Mouse (Mus musculus) kidney, embryonic 14.5 days (tissue): ENCODE measurements around the gene Efna2. TPM values are rescaled to one million over a fixed set of nuclear protein-coding genes. Genes with fewer than 3 reads are reported as not detected.

Source experiments
- ATAC-seq: fragments of 200-750 bp; cut with Nextera tagmentation; 2 replicates; pipeline ENCODE4 v1.8.0; 2017; ENCODE audit warnings: moderate number of reproducible peaks, mild to moderate bottlenecking, moderate TSS enrichment, moderate library complexity; ENCODE audit not compliant: low FRiP score, low TSS enrichment
- H3K27ac ChIP-seq: fragments of 300-500 bp; sonication (generic); 2 replicates; pipeline ENCODE4 v1.5.1; 2014; ENCODE audit warnings: low read depth, mild to moderate bottlenecking, low read length, moderate library complexity, mixed read lengths
- H3K27me3 ChIP-seq: fragments of 300-500 bp; sonication (generic); 2 replicates; pipeline ENCODE4 v1.6.1; 2014; ENCODE audit warnings: mild to moderate bottlenecking, low read length; ENCODE audit not compliant: control insufficient read depth, insufficient read depth
- H3K36me3 ChIP-seq: fragments of 300-500 bp; sonication (generic); 2 replicates; pipeline ENCODE4 v1.6.1; 2014; ENCODE audit warnings: low read length, mixed read lengths; ENCODE audit not compliant: control insufficient read depth, insufficient read depth
- H3K4me1 ChIP-seq: fragments of 300-500 bp; sonication (generic); 2 replicates; pipeline ENCODE4 v1.6.1; 2014; ENCODE audit warnings: low read length, mixed read lengths; ENCODE audit not compliant: control insufficient read depth, insufficient read depth
- H3K4me2 ChIP-seq: fragments of 300-500 bp; sonication (generic); replicated peaks from 2 replicates; pipeline ENCODE4 v1.6.1; 2014; ENCODE audit warnings: low read depth, mild to moderate bottlenecking, low read length
- H3K4me3 ChIP-seq: fragments of 300-500 bp; sonication (generic); 2 replicates; pipeline ENCODE4 v1.5.1; 2014; ENCODE audit warnings: mild to moderate bottlenecking, low read length
- H3K9ac ChIP-seq: fragments of 300-500 bp; sonication (generic); 2 replicates; pipeline ENCODE4 v1.6.1; 2014; ENCODE audit warnings: low read depth, mild to moderate bottlenecking, low read length, moderate library complexity
- H3K9me3 ChIP-seq: fragments of 300-500 bp; sonication (generic); 2 replicates; pipeline ENCODE4 v1.6.1; 2016; ENCODE audit warnings: low read length; ENCODE audit not compliant: control insufficient read depth
- WGBS: fragments of 180-500 bp; shearing (Covaris S2); extraction: QIAGEN DNeasy Blood & Tissue Kit; methylation state at CpG from one replicate; pipeline ENCODE4 v1.1.7; 2014; 5-methylcytosine and 5-hydroxymethylcytosine counted together
- polyA plus RNA-seq: library from polyadenylated mRNA; unstranded; fragments of >200 nt; fragmentation: Nextera tagmentation; extraction: Ambion mirVana; gene quantifications from 2 replicates; pipeline ENCODE4 v1.2.1, GENCODE M21; 2014

Efna2 gene
- polyA plus RNA-seq, 1 experiment from 2014 or later = 17.3 TPM

DNA sequence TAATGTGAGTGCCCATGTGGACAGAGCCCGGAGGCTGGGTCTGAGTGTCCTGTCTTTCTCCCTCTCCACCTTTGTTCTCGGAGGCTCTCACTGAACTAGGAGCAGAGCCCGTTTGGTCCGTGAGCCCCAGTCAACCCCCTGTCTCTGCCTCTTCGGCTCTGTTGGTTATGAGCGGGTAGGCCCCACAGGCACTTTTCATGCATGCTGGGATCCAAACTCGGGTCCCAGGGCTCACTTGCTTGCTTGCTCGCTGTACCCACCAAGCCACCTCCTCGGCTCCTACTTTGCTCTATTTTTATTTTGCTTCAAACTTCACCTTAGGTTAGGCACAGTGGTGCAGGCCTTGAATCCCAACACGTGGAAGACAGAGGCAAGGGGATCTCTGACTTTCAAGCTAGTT is 8.5 kb downstream of the Efna2 start:
- no peak overlapping the region for H3K4me3 ChIP-seq
- H3K4me1 ChIP-seq = peaks cover 8% of the 10 kb centered on the region; the same call in 1 of the 2 replicates
- peaks cover 15% of the 10 kb centered on the region; the same call in 1 of the 2 replicates for H3K36me3 ChIP-seq
- no peak overlapping the region for H3K27ac ChIP-seq
- no peak overlapping the region for H3K4me2 ChIP-seq
- H3K9ac ChIP-seq = no peak overlapping the region
- no peaks in the 10 kb centered on the region for H3K9me3 ChIP-seq
- WGBS = 89% methylated on average over 10 of the region's 10 CpGs
- no peak for ATAC-seq
- peaks cover 34% of the 10 kb centered on the region for H3K27me3 ChIP-seq

DNA sequence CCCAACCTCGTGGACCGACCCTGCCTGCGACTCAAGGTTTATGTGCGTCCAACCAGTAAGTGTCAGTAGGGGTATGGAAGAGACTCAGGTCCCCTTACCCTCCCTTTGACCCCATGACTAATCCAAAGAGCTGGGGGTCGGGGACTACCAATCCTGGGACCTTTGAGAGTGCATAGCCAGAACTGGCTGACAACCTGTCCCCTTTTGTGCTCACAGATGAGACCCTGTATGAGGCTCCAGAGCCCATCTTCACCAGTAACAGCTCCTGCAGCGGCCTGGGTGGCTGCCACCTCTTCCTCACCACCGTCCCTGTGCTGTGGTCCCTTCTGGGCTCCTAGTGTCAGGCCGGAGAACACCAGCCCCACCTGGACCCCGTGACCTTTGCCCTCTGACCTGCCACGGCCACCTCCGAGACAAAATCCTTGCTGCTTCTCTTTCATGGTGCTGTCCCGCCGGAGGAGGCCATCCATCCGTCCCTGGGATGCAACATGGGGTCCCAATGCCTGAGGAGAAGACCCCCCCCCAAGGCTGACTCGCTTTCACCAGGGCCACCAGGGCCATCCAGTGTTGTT is 9.3 kb downstream of the Efna2 start:
- peaks cover 8% of the 10 kb centered on the region; the same call in 1 of the 2 replicates for H3K4me1 ChIP-seq
- H3K27ac ChIP-seq = no peak overlapping the region
- ATAC-seq = no peak
- peaks cover 34% of the 10 kb centered on the region for H3K27me3 ChIP-seq
- whole genome bisulfite sequencing = 78% methylated on average over 15 of the region's 15 CpGs
- H3K4me2 ChIP-seq = no peak overlapping the region
- peaks cover 15% of the 10 kb centered on the region; the same call in 1 of the 2 replicates for H3K36me3 ChIP-seq
- H3K4me3 ChIP-seq = no peak overlapping the region
- H3K9ac ChIP-seq = no peak overlapping the region; the same call in 1 of the 2 replicates
- no peaks in the 10 kb centered on the region for H3K9me3 ChIP-seq

DNA sequence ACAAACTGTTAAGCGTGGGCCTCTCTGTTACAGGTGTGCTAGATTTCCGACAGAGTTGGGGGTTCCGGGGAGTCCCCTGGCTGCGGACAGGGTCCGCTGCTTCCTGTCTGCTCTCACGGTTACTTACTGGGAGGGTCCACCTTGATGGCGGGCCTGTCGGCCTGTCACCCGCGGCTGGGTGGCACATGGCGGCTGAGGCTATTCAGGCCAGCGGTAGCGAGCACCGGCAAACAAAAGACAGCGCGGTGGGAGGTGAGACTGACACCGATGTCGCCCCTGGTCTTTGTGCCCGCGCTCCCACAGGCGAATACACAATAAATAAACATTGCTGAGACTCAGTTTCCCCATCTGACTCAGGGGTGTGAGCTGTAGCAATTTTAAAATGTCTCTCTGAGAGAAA is 10.7 kb downstream of the Efna2 start:
- no peak overlapping the region for H3K27ac ChIP-seq
- peak overlapping the region; percentile 50; the same call in 1 of the 2 replicates for H3K9ac ChIP-seq
- peaks cover 15% of the 10 kb centered on the region; the same call in 1 of the 2 replicates for H3K36me3 ChIP-seq
- 3% methylated on average over 21 of the region's 21 CpGs for WGBS
- ATAC-seq = no peak
- peaks cover 8% of the 10 kb centered on the region; the same call in 1 of the 2 replicates for H3K4me1 ChIP-seq
- H3K4me3 ChIP-seq = peak overlapping the region; percentile 40
- peaks cover 34% of the 10 kb centered on the region for H3K27me3 ChIP-seq
- no peaks in the 10 kb centered on the region for H3K9me3 ChIP-seq
- peak overlapping the region; percentile 79 for H3K4me2 ChIP-seq

DNA sequence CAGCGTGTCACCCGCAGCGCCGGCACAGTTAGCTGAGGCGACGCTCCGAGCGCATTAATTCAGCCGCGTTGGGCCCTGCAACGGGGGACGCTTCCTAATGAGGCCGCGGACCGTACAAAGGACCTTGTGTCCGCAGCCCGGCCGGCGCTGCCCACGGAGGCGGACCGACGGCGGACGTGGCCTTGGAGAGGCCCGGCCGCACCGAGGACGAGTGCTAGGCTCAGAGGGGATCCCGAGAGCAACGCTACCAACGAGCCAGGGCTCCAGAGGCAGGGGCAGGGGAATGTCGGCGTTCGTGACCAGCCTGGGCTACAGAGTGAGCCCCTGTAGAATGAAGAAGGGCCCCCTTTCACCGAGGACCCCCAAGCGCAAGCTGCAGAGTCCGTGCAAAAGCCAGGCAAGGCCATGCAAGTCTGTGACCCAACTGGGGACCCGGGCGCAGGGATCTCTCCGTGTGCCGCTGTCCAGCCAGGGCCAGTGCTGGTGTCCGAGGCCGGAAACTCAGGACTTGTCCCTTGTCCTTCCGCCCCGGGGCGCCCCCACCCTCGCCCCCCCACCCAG is 11.3 kb downstream of the Efna2 start:
- H3K36me3 ChIP-seq = peaks cover 15% of the 10 kb centered on the region; the same call in 1 of the 2 replicates
- H3K4me3 ChIP-seq = peak overlapping the region; percentile 40
- H3K4me2 ChIP-seq = peak overlapping the region; percentile 79
- ATAC-seq = peak; percentile 47
- H3K9me3 ChIP-seq = no peaks in the 10 kb centered on the region
- peak overlapping the region; percentile 50 for H3K9ac ChIP-seq
- H3K4me1 ChIP-seq = peaks cover 8% of the 10 kb centered on the region; the same call in 1 of the 2 replicates
- H3K27me3 ChIP-seq = peaks cover 34% of the 10 kb centered on the region
- WGBS = under 1% methylated on average over 48 of the region's 48 CpGs
- no peak overlapping the region for H3K27ac ChIP-seq

GRCm38 (mm10) chr10:80193976-80194375 is 14.7 kb downstream of the Efna2 start:
- Histone ChIP-seq H3K4me2 (no peak overlapping the region), H3K27ac (no peak overlapping the region), H3K36me3 (peaks cover 3% of the 10 kb centered on the region; the same call in 1 of the 2 replicates), H3K27me3 (peaks cover 27% of the 10 kb centered on the region), H3K4me3 (no peak overlapping the region), H3K9ac (no peak overlapping the region), H3K9me3 (no peaks in the 10 kb centered on the region), H3K4me1 (peaks cover 16% of the 10 kb centered on the region)
- WGBS = 87% methylated on average over 6 of the region's 6 CpGs
- ATAC-seq = no peak

GRCm38 (mm10) chr10:80194441-80194840 is 15.2 kb downstream of the Efna2 start:
- ATAC-seq = no peak
- Histone ChIP-seq H3K27me3 (peaks cover 23% of the 10 kb centered on the region), H3K9ac (no peak overlapping the region), H3K36me3 (no peaks in the 10 kb centered on the region), H3K9me3 (no peaks in the 10 kb centered on the region), H3K4me3 (no peak overlapping the region), H3K4me2 (no peak overlapping the region), H3K4me1 (peaks cover 16% of the 10 kb centered on the region), H3K27ac (no peak overlapping the region)
- WGBS = 71% methylated on average over 8 of the region's 8 CpGs

DNA sequence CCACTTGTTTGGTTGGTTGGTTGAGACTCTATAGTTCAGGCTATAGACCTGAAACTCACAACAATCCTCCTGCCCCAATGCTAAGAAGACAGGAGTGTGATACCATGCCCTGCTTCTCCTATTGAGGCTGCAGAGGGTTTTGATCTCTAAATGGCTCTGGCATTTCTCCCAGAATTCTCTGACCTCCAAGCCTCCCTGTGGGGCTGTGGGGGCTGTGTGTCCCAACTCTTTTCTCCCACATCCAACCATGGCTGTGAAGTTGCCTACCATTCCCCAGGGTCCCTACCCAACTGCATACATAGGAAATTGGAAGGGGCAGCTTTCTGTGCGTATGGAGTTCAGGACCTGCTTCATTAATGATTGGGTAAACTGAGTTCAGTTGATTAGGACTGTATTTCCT is 16.9 kb downstream of the Efna2 start:
- H3K4me2 ChIP-seq = no peak overlapping the region
- no peak overlapping the region for H3K4me3 ChIP-seq
- no peak overlapping the region for H3K9ac ChIP-seq
- H3K4me1 ChIP-seq = peaks cover 8% of the 10 kb centered on the region; the same call in 1 of the 2 replicates
- 91% methylated on average over 1 of the region's 1 CpGs for WGBS
- no peaks in the 10 kb centered on the region for H3K9me3 ChIP-seq
- H3K27me3 ChIP-seq = peaks cover 6% of the 10 kb centered on the region; the same call in 1 of the 2 replicates
- no peak overlapping the region for H3K27ac ChIP-seq
- H3K36me3 ChIP-seq = no peaks in the 10 kb centered on the region
- ATAC-seq = no peak

- H3K36me3 ChIP-seq = no peaks in the 10 kb centered on the region
- H3K27ac ChIP-seq = no peak overlapping the region
- WGBS = 54% methylated on average over 33 of the region's 33 CpGs
- H3K9me3 ChIP-seq = no peaks in the 10 kb centered on the region
- peaks cover 8% of the 10 kb centered on the region; the same call in 1 of the 2 replicates for H3K4me1 ChIP-seq
- H3K4me2 ChIP-seq = no peak overlapping the region; the same call in 1 of the 2 replicates
- peak; percentile 33; the same call in 1 of the 2 replicates for ATAC-seq
- no peak overlapping the region for H3K4me3 ChIP-seq
- H3K9ac ChIP-seq = no peak overlapping the region
- H3K27me3 ChIP-seq = peaks cover 5% of the 10 kb centered on the region; the same call in 1 of the 2 replicates
Observed at GRCm38 (mm10) chr10:80196778-80197581, 17.7 kb downstream of the Efna2 start.
